Mouse (Mus musculus) left cerebral cortex, adult 6 months (tissue): Measurements from ENCODE around the gene Gm29666. TPM values are rescaled to one million over a fixed set of nuclear protein-coding genes. Genes with fewer than 3 reads are reported as not detected.

Experiments used
- long read RNA-seq, 2 experiments: library from polyadenylated mRNA; unstranded; transcript quantifications; one replicate each; pipeline ENCODE4 v2.0.0; 2019 to 2020
- polyA plus RNA-seq: library from polyadenylated mRNA; unstranded; fragments of <200 nt; fragmentation: Nextera tagmentation; gene quantifications from 2 replicates; pipeline ENCODE4 v1.2.3, GENCODE M21; 2021

The Gm29666 gene
- 0.30 and 0.37 TPM in 2 replicates for polyA plus RNA-seq
- long read RNA-seq, experiment 1, partial matches to known transcripts = 0 of 9 reads
- long read RNA-seq, experiment 1, other reads (novel, unspliced or antisense) = 9 of 9 reads
- long read RNA-seq, experiment 2, partial matches to known transcripts = 0 of 2 reads
- long read RNA-seq, experiment 2, other reads (novel, unspliced or antisense) = 2 of 2 reads

GRCm38 (mm10) chr15:84919938-84920337, at the start of gene Gm29666:
Gm29666 (minus strand) TSS chr15:84920038.

GRCm38 (mm10) chr15:84922884-84923507, 3.2 kb upstream of the Gm29666 start, which contains the start of gene Nup50:
Nup50 (plus strand) TSS chr15:84923411.

Other genes starting within 250 kb of the Gm29666 start
- gene Arhgap8, start 200.0 kb downstream of the Gm29666 start, polyA plus RNA-seq = 0.15 and 0.29 TPM in 2 replicates
- gene Phf21b, start 64.0 kb downstream of the Gm29666 start, polyA plus RNA-seq = 0.56 and 0.61 TPM in 2 replicates
- 10.8 and 12.7 TPM in 2 replicates for gene Nup50, start 3.4 kb upstream of the Gm29666 start, polyA plus RNA-seq
- 5.2 and 5.4 TPM in 2 replicates for gene 5031439G07Rik, start 68.5 kb upstream of the Gm29666 start, polyA plus RNA-seq
- 0.44 TPM in 1 of 2 replicates, not detected in the other for gene Upk3a, start 97.1 kb upstream of the Gm29666 start, polyA plus RNA-seq
- gene Fam118a, start 108.9 kb upstream of the Gm29666 start, polyA plus RNA-seq = 9.7 and 15.7 TPM in 2 replicates
- gene Smc1b, start 211.9 kb upstream of the Gm29666 start, polyA plus RNA-seq = 0.04 and 0.27 TPM in 2 replicates
- gene Ribc2, start 212.0 kb upstream of the Gm29666 start, polyA plus RNA-seq = 0.32 and 0.53 TPM in 2 replicates